Mouse (Mus musculus): ENCODE data around the gene Plagl1. TPM values are rescaled to one million over a fixed set of nuclear protein-coding genes. Genes with fewer than 3 reads are reported as not detected.

The Plagl1 gene
- polyA plus RNA-seq, 1 experiment from 2014 or later = 137 TPM

DNA sequence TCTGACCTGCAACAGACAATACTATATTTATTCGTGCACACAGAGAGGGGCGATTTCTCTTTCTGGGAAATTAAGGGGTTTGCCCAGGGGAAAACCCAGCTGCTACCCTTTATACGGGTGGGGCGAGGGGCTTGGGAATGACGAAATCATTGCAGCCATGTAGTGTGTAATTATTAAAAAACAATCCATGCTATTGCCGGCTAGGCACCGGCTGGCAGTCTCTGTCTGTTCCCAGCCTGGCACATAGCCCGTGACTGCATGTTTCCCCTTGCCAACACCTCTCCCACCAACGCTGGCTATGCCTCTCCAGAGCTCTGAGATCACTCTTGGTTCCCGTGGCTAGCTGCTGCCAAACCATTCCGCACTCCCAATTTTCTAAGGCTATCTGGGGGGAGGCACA is 15.6 kb upstream of the Plagl1 start:
- H3K27me3 ChIP-seq = no peaks in the 10 kb centered on the region
- H3K4me1 ChIP-seq = no peaks in the 10 kb centered on the region
- ATAC-seq (ENCODE audit: insufficient number of reproducible peaks, insufficient read depth, low FRiP score, low TSS enrichment) = no peak
- H3K9me3 ChIP-seq = no peaks in the 10 kb centered on the region
- WGBS = 93% methylated on average over 11 of the region's 11 CpGs
- H3K4me3 ChIP-seq = no peak overlapping the region
- H3K27ac ChIP-seq = no peak overlapping the region
- no peak overlapping the region for H3K4me2 ChIP-seq (replicated peaks)
- no peaks in the 10 kb centered on the region for H3K36me3 ChIP-seq
- no peak overlapping the region for H3K9ac ChIP-seq

DNA sequence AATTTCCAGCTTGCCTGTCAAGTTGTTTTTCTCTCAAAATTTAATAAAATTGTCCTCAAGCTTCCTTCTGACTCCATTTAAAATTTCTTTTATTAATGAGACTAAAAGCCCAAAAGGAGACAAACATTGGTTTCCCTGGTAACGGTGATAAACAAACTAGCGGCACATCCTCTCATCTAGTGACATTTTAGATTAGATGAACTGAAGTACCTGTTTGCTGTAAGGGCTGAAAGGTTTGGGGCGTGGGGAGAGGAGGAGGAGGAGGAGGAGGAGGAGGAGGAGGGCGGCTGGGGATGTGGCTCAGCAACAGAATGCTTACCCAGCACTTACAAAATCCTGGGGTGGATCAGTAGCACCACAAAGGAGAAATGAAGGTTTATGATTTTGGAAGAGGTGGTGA is 12.5 kb upstream of the Plagl1 start:
- ATAC-seq (ENCODE audit: insufficient number of reproducible peaks, insufficient read depth, low FRiP score, low TSS enrichment) = no peak
- H3K36me3 ChIP-seq = no peaks in the 10 kb centered on the region
- H3K9me3 ChIP-seq = no peaks in the 10 kb centered on the region
- H3K27me3 ChIP-seq = no peaks in the 10 kb centered on the region
- WGBS = 46% methylated on average over 4 of the region's 4 CpGs
- H3K4me3 ChIP-seq = no peak overlapping the region
- no peaks in the 10 kb centered on the region for H3K4me1 ChIP-seq
- H3K27ac ChIP-seq = no peak overlapping the region
- H3K4me2 ChIP-seq (replicated peaks) = no peak overlapping the region
- no peak overlapping the region for H3K9ac ChIP-seq

DNA sequence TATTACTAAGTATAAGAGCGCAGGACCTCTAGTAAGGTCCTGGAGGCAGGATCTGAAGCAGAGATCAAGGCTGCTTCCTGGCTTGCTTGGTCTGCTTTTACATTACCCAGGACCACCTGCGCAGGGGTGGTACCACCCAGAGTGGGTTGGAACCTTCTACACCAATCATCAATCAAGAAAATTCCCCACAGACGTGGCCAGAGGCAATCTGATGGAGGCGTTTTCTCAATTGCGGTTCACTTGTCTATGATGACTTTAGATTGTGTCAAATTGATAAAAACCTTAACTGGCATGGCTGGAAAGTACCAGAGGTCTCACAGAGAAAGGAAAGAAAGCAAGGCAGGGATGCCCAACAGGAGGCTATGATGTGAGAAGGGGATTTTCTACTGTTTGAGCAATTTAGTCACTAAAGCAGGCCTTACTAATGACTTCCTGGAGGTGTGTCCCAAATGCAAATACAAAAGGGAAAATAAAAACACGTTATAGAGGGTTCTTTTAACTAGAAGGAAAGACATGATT is 3.4 kb upstream of the Plagl1 start:
- Histone ChIP-seq H3K27ac (no peak overlapping the region), H3K4me1 (peaks cover 8% of the 10 kb centered on the region; the same call in 1 of the 2 replicates), H3K4me3 (no peak overlapping the region), H3K9ac (no peak overlapping the region), H3K27me3 (peaks cover 27% of the 10 kb centered on the region), H3K4me2 (replicated peaks) (no peak overlapping the region), H3K9me3 (no peaks in the 10 kb centered on the region), H3K36me3 (no peaks in the 10 kb centered on the region)
- 82% methylated on average over 6 of the region's 6 CpGs for WGBS
- ATAC-seq (ENCODE audit: insufficient number of reproducible peaks, insufficient read depth, low FRiP score, low TSS enrichment) = no peak

DNA sequence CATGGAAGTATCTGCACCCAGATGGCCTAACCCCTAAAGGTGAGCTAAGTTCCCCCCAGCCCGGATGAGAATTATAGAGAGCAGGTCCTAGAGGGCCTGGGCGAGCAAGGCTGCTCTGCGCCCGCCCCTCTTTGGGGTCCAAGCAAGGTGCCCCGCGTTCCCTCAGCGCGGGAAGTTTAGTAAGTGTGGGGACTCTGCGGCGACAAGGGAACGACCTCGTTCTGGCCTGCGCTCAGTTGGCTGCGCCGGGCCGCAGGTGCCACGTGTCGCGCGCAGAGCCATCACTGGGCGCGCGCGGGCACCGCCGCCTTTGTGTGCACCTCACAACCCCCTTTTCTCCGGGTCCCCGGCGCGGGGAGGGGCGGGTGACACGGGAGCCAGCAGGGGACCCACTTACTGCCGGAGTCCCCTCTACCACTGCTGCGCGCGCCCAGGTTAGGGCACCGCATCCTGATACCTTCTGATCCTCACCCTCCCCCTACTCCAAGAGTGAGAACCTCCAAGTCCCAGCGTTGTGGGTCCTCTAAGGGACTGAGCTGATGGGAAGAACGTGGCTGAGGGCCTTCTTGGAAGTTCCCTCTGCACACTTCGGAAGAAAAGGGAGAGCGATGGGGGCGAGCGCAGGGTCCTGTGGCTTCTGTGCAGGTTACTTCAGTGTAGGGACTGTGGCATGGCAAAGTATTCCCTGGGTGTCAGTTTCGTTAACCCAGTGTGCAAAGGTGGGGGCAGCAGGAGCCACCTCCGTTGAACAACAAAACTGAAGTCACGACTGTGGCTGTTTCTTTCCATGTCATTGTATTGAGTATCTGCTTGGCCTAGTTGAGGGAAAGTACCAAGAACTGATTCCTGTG is 742 bp downstream of the Plagl1 start:
- 0 out of 2 replicates have a peak, but pooled peaks have one; percentile 48 for ATAC-seq (ENCODE audit: insufficient number of reproducible peaks, insufficient read depth, low FRiP score, low TSS enrichment)
- Histone ChIP-seq H3K4me1 (peaks cover 8% of the 10 kb centered on the region; the same call in 1 of the 2 replicates), H3K9ac (peak overlapping the region; percentile 47), H3K36me3 (no peaks in the 10 kb centered on the region), H3K4me3 (peak overlapping the region; percentile 40), H3K27ac (no peak overlapping the region), H3K9me3 (no peaks in the 10 kb centered on the region), H3K4me2 (replicated peaks) (peak overlapping the region; percentile 73), H3K27me3 (peaks cover 38% of the 10 kb centered on the region)
- WGBS = 5% methylated on average over 45 of the region's 46 CpGs

DNA sequence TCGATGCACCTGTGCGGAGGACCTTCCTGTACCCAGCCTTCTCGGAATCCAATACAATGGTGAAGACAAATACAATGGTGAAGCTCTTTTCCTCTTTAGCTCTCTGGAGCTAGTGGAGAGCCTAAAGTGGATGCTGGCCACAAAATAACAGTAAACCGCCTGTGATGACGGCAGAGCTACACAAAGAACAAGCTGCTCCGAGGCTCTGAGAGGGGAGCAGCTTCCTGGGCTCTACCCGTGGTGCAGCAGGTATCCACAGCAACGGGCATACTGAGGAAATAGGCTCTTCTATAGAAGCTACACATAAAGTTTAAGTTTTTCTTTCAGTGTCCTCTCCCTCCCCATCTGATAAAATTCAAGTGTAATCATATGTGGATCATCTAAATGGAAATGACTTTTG is 2.1 kb downstream of the Plagl1 start:
- Histone ChIP-seq H3K4me3 (no peak overlapping the region), H3K9me3 (no peaks in the 10 kb centered on the region), H3K4me2 (replicated peaks) (no peak overlapping the region), H3K36me3 (no peaks in the 10 kb centered on the region), H3K9ac (no peak overlapping the region), H3K4me1 (peaks cover 8% of the 10 kb centered on the region; the same call in 1 of the 2 replicates), H3K27me3 (peaks cover 38% of the 10 kb centered on the region), H3K27ac (no peak overlapping the region)
- no peak for ATAC-seq (ENCODE audit: insufficient number of reproducible peaks, insufficient read depth, low FRiP score, low TSS enrichment)
- 40% methylated on average over 8 of the region's 8 CpGs for WGBS

DNA sequence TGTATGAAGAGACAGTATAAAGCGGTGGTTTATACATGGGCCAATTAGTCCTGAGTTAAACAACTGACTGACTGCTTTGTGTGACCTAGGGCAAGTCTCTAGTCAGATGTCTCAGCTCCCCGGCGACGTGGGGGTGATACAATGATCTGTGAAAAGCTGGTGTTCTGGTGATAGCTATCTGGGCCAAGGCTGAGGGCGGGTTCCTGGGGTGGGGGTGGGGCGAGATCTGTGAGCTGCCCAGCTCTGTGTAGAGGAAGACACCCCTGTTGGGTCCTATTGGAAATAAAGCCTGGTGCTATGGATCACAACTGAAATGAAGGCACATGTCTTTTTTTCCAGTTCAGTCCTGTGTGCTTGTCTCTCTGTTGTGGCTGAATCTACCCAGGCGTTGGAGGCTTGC is 3.2 kb downstream of the Plagl1 start:
- H3K4me1 ChIP-seq = peaks cover 8% of the 10 kb centered on the region; the same call in 1 of the 2 replicates
- H3K27ac ChIP-seq = no peak overlapping the region
- no peak overlapping the region for H3K4me2 ChIP-seq (replicated peaks)
- no peak overlapping the region for H3K4me3 ChIP-seq
- no peak for ATAC-seq (ENCODE audit: insufficient number of reproducible peaks, insufficient read depth, low FRiP score, low TSS enrichment)
- 39% methylated on average over 7 of the region's 7 CpGs for WGBS
- peaks cover 38% of the 10 kb centered on the region for H3K27me3 ChIP-seq
- no peak overlapping the region for H3K9ac ChIP-seq
- no peaks in the 10 kb centered on the region for H3K36me3 ChIP-seq
- H3K9me3 ChIP-seq = no peaks in the 10 kb centered on the region

DNA sequence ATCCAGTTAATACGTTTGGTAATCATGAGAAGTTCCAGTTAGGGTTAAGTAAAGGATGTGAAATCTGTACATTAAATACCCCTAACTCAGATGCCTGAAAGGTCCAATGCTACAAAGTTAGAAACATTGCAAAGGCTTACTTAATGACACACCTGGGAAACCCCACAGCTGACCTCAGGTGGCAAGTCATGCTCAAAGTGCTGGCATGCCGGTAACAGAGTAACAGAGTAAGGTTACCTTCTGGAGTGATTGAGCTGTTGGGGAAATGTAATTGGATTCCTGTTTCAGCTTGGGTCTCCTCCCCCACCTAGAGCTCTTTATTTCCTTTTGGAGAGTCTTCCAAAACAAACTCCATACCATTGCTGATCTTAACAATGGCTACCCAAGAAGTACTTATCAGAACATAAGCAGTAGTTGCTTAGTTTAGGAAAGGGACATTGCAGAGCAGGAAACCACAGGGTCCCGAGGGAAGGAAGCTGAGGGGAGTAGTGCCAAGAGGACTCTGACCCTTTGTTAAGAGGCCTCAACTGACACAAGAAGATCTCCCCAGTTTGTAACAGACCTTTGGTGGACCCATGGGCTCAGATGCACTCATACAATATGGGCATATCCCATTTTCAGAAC is 4.9 kb downstream of the Plagl1 start:
- no peak for ATAC-seq (ENCODE audit: insufficient number of reproducible peaks, insufficient read depth, low FRiP score, low TSS enrichment)
- no peaks in the 10 kb centered on the region for H3K36me3 ChIP-seq
- H3K27me3 ChIP-seq = peaks cover 27% of the 10 kb centered on the region
- WGBS = 61% methylated on average over 3 of the region's 3 CpGs
- H3K4me3 ChIP-seq = no peak overlapping the region
- no peak overlapping the region for H3K4me2 ChIP-seq (replicated peaks)
- H3K9ac ChIP-seq = no peak overlapping the region
- H3K9me3 ChIP-seq = no peaks in the 10 kb centered on the region
- H3K4me1 ChIP-seq = peaks cover 8% of the 10 kb centered on the region; the same call in 1 of the 2 replicates
- no peak overlapping the region for H3K27ac ChIP-seq

DNA sequence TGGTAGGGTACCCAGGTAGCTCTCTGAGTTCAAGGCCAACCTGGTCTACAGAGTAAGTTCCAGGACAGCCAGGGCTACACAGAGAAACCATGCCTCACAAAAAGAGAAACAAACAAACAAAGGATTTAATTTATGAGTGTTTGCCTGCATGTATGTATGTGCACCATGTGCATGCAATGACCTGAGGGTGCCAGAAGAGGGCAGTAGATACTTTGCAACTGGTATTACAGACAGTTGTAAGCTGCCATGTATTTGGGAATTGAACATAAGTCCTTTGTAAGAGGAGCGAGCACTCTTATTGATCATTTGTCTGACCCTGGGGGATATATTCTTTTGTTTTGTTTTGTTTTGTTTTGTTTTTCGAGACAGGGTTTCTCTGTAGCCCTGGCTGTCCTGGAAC is 10.7 kb downstream of the Plagl1 start:
- H3K4me3 ChIP-seq = no peak overlapping the region
- ATAC-seq (ENCODE audit: insufficient number of reproducible peaks, insufficient read depth, low FRiP score, low TSS enrichment) = no peak
- no peaks in the 10 kb centered on the region for H3K36me3 ChIP-seq
- H3K9me3 ChIP-seq = peaks cover 5% of the 10 kb centered on the region
- no peaks in the 10 kb centered on the region for H3K27me3 ChIP-seq
- H3K4me1 ChIP-seq = no peaks in the 10 kb centered on the region
- WGBS = 92% methylated on average over 2 of the region's 2 CpGs
- H3K4me2 ChIP-seq (replicated peaks) = no peak overlapping the region
- H3K9ac ChIP-seq = no peak overlapping the region
- no peak overlapping the region for H3K27ac ChIP-seq

DNA sequence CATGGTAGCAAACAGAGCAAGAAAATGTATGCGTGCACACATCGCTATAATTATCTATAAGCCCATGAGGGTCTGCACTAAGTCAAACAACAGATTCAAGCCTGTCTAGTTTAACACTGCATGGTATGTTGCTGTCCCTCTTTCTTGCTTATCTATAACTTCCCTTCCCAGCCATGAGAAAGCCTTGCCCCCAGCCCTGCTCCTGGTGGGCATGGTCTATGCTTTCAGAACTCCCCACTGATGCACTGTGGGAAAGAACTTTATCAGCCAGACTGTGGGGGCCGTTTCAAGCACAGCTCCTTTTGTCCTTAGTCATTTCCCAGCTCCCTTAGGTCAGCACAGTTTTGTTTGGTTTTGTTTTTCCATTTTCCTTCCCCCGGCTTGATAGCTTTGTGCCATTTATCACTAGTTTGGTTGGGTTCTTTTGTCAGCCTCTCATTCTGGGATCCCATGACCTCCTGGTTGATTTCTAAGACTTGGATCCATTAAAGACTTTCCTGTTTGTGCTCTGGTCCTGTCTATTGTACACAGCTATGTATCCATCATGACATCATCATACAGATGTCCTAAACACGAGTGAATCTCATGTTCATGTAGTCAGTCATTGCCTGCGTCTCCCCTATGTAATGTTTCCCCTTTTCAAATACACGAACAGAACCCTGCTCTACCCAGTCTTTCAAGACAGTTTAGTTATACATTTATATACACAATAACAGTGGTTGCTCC is 16.7 kb downstream of the Plagl1 start:
- Histone ChIP-seq H3K9ac (no peak overlapping the region), H3K9me3 (no peaks in the 10 kb centered on the region), H3K4me1 (no peaks in the 10 kb centered on the region), H3K4me2 (replicated peaks) (no peak overlapping the region), H3K27me3 (no peaks in the 10 kb centered on the region), H3K4me3 (no peak overlapping the region), H3K36me3 (no peaks in the 10 kb centered on the region), H3K27ac (no peak overlapping the region)
- no peak for ATAC-seq (ENCODE audit: insufficient number of reproducible peaks, insufficient read depth, low FRiP score, low TSS enrichment)
- 74% methylated on average over 7 of the region's 7 CpGs for WGBS

DNA sequence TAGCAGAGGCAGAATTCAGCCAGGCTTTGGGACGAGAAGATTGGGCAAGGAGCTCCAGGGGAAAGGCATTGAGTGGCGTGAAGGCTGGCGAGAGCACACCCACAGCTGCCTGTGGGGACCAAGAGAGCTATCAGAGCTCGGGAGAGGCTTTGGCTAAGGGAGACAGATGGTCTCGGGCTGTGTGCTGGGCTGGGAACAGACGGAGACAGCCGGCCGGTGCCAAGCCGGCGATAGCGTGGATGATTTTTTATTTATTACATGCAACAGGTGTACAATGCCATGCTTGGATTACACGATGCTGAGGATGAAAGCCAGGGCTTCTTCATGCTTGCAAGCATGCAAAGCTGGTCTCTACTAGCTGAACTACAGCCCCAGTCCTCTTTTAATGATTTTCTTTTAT is 22.2 kb downstream of the Plagl1 start:
- H3K9ac ChIP-seq = no peak overlapping the region
- H3K9me3 ChIP-seq = no peaks in the 10 kb centered on the region
- no peak overlapping the region for H3K27ac ChIP-seq
- no peak overlapping the region for H3K4me2 ChIP-seq (replicated peaks)
- 79% methylated on average over 12 of the region's 12 CpGs for WGBS
- H3K27me3 ChIP-seq = no peaks in the 10 kb centered on the region
- ATAC-seq (ENCODE audit: insufficient number of reproducible peaks, insufficient read depth, low FRiP score, low TSS enrichment) = no peak
- no peaks in the 10 kb centered on the region for H3K36me3 ChIP-seq
- no peaks in the 10 kb centered on the region for H3K4me1 ChIP-seq
- H3K4me3 ChIP-seq = no peak overlapping the region

DNA sequence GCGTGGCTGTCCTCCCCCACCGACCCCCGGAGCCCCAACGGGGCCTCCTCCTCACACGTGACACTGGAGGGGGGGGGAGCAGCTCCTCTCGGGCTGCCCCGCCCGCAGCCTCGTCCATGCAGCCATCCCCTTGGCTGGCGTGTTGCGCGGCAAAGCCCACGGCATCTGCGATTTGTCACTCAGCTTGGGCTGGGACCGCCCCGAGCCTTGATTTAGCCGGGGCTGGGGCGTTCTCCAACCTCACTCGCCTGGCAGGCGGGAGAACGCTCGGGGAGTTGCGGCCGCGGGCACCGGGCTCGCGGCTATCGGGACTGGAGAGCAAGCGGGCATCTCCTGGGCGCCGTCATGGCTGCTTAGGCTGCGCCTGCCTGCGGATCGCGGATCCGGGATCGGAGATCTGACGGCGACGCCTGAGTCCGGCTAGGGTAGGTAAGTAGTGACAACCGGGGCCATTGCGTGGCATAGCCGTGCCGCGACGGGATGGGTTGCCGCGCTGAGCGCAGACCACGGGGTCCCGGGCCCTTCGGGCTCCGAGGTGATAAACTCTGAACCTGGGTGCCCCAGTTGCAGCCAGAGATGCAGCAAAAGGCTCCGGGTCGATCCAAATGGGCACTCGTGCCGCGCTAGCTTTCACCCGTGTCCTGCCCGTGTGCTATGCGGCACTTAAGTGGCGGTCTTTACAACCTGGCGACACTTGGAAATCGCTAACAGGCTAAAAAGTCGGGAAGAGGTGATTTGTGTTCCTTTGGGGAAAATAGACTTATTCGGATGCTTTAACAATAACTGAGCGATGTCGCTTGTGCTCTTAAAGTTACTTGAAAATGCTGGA is 30.5 kb downstream of the Plagl1 start:
- Histone ChIP-seq H3K4me2 (replicated peaks) (peak overlapping the region; percentile 45), H3K27me3 (no peaks in the 10 kb centered on the region), H3K27ac (0 out of 2 replicates have a peak overlapping the region, but pooled peaks have one; percentile 12), H3K9me3 (peaks cover 27% of the 10 kb centered on the region), H3K9ac (peak overlapping the region; percentile 66), H3K4me3 (peak overlapping the region; percentile 56), H3K4me1 (no peaks in the 10 kb centered on the region), H3K36me3 (no peaks in the 10 kb centered on the region)
- 54% methylated on average over 70 of the region's 70 CpGs for WGBS
- ATAC-seq (ENCODE audit: insufficient number of reproducible peaks, insufficient read depth, low FRiP score, low TSS enrichment) = peak; percentile 97

Measured in embryonic facial prominence, embryonic 12.5 days (tissue).